Mouse (Mus musculus) spleen, adult 18-20 months (tissue): ENCODE measurements around the gene Wdr45b.
A peak's percentile ranks its signal among the peaks of the same experiment; 100 is the strongest.
"Not testable (repeated sequence)": the region's sequence is repeated elsewhere in the genome, so short reads cannot be mapped to it uniquely, and the experiment has no call there.

ENCODE experiments used
- DNase-seq, 2 experiments: peaks; one replicate each; pipeline ENCODE4 v3.0.0; 2022; ENCODE audit warnings: mixed read lengths in 2 of 2

The Wdr45b gene

GRCm38 (mm10) chr11:121354091-121354707, at the start of gene Wdr45b:
Wdr45b (minus strand) TSS chr11:121354445.
- peak; percentile 97 for DNase-seq

GRCm38 (mm10) chr11:121392405-121392804, 38.2 kb upstream of the Wdr45b start:
- DNase-seq = no peak

DNA sequence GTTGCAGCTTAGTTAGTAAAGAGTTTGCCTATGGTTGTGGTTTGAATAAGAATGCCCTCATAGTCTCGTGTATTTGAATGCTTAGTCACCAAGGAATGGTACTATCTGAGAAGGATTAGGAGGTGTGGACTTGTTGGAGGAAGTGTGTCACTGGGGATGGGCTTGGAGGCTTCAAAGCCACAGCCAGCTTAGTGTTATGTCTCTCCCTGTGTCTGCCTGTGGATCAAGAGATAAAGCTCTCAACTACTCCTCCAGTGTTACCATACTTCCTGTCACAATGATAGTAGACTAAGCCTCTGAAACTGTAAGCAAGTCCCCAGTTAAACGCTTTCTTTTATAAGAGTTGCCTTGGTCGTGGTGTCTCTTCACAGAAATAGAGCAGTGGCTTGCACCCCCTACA, 36.5 kb upstream of the Wdr45b start:
- no peak for DNase-seq

DNA sequence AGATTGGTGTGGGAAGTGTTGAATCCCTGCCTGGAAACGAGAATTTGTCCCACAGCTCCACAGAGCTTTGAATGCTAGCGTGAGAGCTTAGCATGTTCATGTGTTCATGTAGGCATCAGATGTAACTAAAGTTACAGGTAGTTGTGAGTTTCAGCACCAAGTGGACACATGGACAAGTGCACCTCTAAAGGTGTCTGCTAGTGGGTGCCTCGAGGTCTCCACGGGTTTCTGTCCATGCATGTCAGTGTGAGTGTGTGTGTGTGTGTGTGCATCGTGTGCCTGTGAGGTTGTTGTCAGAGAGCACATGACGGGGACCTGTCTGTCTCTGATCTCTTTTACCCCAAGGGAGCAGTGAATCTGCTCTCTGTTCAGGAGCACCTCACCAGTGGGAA, 34.3 kb upstream of the Wdr45b start:
- DNase-seq = no peak

DNA sequence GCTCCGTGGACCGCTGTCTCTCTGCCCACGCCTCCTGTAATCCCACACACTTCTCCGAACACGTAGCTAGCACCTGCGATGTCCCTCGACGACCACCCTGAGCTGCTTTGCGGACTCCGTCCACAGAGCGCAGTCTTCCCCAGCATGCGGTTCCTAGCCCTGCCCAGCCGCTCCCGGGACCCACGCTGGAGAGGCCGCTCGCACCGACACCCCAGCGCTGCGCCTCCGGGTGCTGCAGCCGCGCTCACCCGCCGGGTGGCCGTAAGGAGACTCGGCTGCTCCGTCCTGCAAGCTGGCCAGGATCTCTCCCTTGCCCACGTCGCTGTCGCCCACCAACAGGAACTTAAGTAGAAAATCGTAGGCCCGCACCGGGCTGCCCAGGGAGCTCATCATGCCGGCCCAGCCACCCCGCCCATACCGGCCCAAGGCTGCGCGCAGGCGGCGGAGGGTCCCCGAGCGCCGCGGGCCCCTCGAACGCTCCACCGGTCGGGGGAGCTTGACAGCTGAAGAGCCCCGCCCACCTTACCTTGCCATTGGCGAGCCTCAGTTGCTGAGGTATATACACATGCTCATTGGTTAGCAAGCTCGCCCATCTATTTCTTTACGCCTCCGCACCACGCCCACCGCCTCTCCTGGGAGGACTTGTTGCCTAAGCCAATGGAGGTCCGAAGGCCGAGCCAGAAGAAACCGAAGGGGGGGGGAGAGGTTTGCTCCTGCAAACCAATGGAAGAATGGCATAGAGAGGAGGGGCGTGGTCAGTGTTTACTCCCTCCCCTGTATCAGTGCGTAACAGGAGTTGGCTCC, 33.7 kb upstream of the Wdr45b start, which contains the start of gene Rab40b:
Gene Rab40b, minus strand, starts transcription at position 502 of the 804 bp plus-strand sequence.
- peak; percentile 19 to 27 for DNase-seq

DNA sequence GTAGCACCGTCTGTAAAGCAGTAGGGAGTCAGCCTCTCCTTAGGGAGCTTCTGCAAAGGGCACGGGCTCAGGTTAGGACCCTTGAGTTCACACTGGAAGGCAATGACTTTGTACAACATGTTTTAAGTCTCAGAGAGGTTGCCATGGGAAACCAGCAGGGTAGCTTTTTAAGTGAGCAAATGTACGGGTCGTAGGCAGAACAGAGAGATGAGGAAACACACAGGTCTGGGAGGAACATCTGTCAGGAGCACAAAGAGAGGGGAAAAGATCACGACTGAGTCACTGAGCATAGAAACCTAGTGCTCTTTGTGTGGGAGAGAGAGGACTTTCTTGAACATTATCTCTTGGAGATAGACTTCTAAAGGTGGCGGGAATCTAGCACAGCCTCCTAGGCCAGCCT, 26.0 kb upstream of the Wdr45b start:
- DNase-seq = no peak

DNA sequence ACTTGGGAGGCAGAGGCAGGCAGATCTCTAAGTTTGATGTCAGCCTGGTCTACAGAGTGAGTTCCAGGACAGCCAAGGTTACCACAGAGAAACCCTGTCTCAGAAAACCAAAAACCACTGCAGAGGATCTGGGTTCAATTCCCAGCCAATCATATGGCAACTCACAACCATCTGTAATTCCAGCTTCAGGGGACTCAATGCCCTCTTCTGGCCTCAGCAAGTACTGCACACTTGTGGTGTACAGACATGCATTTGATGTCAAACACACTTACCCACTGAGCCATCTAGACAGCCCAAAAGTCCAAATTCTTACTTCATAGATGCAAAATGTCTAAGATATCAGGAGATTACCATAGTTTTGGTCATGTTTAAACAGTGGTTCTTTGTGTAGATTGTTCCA, 24.4 kb upstream of the Wdr45b start:
- DNase-seq = no peak

- no peak for DNase-seq
Measured at GRCm38 (mm10) chr11:121373305-121373704, 19.1 kb upstream of the Wdr45b start.

- DNase-seq = no peak
Measured at GRCm38 (mm10) chr11:121370337-121370994, 16.2 kb upstream of the Wdr45b start.

DNA sequence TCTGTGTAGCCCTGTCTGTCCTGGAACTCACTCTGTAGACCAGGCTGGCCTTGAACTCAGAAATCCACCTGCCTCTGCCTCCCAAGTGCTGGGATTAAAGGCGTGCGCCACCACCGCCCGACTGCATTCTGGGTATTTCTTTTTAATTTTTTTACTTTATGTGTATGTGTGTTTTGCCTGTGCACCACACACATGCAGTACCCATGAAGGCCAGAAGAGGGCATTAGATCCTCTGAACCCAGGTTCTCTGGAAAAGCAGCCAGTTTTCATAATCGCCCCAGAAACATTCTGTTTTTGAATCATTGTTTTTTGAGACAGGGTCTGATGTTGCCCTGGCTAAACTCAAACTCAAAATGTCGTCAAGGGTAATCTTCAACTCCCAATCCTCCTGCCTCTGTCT, 15.4 kb upstream of the Wdr45b start:
- DNase-seq = no peak

GRCm38 (mm10) chr11:121368731-121369130, 14.5 kb upstream of the Wdr45b start:
- DNase-seq = no peak

GRCm38 (mm10) chr11:121367170-121367707, 13.0 kb upstream of the Wdr45b start:
- no peak for DNase-seq

DNA sequence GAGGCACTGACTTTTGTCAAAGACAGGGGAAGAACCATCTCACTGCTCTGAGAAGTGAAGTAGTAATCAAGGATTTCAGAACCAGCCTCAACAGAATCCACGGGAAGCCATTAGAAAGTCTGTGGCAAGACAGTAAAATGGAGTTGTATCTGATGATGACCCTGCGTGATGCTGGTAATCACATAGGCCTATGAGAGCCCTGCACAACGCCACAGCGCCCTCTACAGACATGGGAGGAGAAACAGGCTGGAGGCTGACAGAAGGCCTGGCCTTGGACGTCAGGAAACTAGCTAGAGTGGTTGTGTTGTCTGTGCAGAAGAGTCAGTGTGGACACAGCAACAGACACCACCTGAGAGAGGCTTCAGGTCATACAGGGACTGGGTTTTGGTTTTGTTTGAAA, 8.0 kb upstream of the Wdr45b start:
- peak in 1 of 2 experiments; percentile 31 for DNase-seq

GRCm38 (mm10) chr11:121353326-121354090, 737 bp downstream of the Wdr45b start:
- DNase-seq = peak; percentile 18 to 39

DNA sequence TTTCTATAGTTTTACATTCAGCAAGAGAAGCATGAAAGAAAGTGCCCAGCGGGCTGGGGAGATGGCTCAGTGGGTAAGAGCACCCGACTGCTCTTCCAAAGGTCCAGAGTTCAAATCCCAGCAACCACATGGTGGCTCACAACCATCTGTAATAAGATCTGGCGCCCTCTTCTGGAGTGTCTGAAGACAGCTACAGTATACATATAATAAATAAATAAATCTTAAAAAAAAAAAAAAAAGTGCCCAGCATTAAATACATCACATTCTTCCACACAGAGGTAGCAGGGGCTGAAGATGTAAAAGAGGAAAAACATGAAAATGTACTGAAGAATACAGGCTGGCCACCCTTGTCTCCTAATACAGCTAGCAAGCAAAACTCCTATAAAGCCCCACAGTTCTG, 5.5 kb downstream of the Wdr45b start:
- DNase-seq = not testable (repeated sequence)

- no peak for DNase-seq
Measured at GRCm38 (mm10) chr11:121348166-121348565, 6.1 kb downstream of the Wdr45b start.

DNA sequence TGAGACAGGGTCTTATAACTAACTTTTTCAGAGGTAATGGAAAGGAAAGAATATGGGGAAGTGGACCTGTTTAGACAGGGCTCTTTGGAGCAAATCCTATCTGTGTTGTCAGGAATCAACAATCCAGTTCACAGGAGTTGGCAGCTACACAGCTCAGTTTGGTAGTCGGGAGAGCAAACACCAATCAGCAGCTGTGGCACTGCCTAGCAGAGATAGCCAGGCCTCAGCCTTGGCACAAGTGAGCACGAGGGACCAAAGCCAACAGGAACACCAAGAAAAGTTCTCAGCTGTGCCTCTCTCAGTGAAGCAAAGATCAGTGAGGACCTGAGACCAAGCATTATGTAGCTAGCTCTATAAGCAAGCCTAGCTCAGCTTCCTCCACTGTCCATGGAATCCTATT, 7.2 kb downstream of the Wdr45b start:
- no peak for DNase-seq

GRCm38 (mm10) chr11:121342423-121342822, 11.8 kb downstream of the Wdr45b start:
- DNase-seq = not testable (repeated sequence)

- DNase-seq = no peak
Measured at GRCm38 (mm10) chr11:121340287-121340686, 14.0 kb downstream of the Wdr45b start.

- no peak for DNase-seq
Measured at GRCm38 (mm10) chr11:121339647-121340046, 14.6 kb downstream of the Wdr45b start.

DNA sequence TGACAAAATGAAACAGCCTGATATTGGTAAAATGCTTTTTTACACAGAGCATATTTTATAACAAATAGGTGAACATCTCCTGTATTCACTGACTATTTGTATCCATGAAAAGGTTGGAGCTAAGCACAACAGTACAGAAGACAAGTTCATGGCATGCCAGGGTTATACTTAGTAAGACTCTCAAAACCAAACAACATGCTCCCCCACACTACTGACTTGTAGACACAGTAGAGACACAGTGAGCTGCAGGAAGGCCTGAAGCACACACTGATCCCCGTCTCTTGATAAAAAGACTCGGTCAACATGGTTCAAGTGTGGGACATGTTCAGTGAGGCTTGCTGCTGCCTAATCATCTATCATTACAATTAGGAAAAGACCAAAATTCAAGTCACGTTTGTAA, 22.6 kb downstream of the Wdr45b start:
- DNase-seq = no peak

DNA sequence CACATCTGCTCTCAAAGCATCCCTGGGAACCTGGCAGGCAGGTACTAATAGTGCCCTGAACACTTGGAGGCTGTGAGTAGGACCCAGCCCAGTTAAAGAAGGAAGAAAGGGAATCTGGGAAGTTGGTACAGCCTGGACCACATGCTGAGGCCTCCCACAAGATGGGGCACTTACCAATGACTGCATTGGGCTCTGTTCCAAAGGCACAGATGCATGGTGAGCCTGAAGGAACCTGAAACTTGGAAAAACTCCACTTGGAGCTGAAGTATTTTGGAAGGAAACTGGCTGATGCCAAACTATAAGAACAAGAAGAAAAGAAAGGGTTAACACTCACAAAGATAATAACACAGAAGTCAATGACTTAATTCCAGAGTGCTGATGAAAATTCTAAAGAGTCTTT, 25.6 kb downstream of the Wdr45b start:
- DNase-seq = no peak

- no peak for DNase-seq
Measured at GRCm38 (mm10) chr11:121328206-121328605, 26.0 kb downstream of the Wdr45b start.
